Mouse (Mus musculus) olfactory bulb, adult 2 months (tissue): ENCODE measurements around the gene Naa50.

Source experiments
- CTCF ChIP-seq: fragments of 200-500 bp; IDR thresholded peaks from 2 replicates; pipeline ENCODE4 v1.5.1; 2012; ENCODE audit warnings: low read depth, mild to moderate bottlenecking, low read length, moderate library complexity; ENCODE audit not compliant: insufficient read depth
- POLR2A ChIP-seq: fragments of 200-500 bp; IDR thresholded peaks from 2 replicates; pipeline ENCODE4 v1.6.1; 2012; ENCODE audit warnings: mild to moderate bottlenecking, low read depth, low read length, moderate library complexity; ENCODE audit not compliant: insufficient read depth

DNA sequence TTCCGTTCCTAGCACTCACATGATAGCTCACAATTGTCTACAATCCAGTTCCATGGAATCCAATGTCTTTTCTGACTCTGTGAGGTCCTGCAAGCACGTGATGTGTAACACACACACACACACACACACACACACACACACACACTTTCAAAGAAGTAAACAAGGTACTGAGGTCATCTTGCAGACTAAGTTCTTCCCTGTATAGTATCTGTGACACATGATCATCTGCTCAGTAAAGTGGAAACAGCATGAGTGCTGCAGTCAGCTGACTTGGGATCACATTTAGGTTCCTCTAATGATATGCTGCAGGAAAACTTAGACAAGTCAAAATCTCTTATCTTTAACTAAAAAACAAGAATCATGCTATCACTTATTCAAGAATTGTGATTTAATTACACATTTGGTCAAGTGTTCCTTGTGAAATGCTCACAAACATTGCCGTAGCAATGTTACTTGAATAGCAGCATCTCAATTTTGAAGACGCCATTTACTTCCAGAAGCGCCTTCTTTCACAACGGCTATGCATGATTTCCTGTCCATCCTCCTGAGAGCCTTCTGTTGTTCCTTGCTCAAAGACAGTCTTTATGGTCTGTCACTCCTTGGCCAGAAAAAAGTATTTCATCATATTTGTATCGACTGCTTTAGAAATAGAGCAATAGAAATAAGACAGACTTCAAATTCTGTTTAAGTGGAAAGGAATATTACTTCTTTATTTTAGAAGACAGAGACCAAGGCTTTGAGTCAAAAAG lies 19.7 kb upstream of the Naa50 start:
- TF ChIP-seq CTCF (no peak), POLR2A (no peak)
